Mouse (Mus musculus) mouse trophoblast stem cell (cell line): Measurements from ENCODE around the gene Adk.
"Not testable (repeated sequence)": the region's sequence is repeated elsewhere in the genome, so short reads cannot be mapped to it uniquely, and the experiment has no call there.

Source experiments
- in situ Hi-C, 2 experiments: fragments of 300-500 bp; cut with MseI, MboI; formaldehyde crosslinking; loops; 2 replicates in 1 of 2; 3 replicates in 1 of 2; pipeline ENCODE4 v1.15.1; 2025

Gene Adk

DNA sequence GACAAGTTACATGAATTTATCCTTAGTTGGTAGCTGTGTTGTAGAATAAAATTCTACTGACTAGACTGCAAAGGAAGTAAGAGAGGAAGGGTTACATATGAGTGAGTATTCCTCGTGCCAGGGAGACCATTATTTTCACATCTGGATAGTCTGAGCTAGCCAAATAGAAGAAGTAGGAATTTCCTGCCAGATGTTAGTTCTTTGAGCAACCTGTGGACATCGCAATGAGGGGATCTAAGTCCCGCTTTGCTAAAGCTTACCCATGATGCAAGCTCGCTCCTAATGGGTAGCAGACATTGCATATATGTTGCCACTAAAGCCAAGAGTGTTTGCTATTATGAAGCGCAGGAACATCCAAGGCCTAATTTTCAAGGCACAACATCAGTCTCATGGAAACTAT lies 381.6 kb downstream of the Adk start:
- in situ Hi-C loops, result no loop called here

GRCm38 (mm10) chr14:21434686-21435085 lies 382.3 kb downstream of the Adk start:
- in situ Hi-C loops, result no loop called here

DNA sequence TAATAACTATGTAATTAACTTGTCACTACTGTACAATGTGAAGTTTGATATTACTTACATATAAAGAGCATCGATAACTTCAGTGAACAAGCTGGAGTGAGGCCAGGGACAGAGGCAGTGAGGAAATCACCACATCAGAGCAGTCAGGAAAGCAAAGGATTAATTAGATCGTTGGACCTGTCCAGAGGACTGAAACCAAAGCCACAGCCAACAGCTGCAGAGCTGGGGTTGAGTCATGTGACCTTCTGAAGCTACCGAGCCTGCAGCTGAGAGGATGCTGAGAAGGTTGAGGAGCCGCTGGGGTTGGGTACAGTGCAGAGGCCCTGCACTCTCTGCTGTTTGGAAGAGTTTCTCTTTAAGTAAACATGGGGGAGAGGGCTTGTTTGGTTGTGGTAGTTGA lies 387.4 kb downstream of the Adk start:
- in situ Hi-C loops, result no loop called here

- in situ Hi-C loops, result no loop called here
Observed at GRCm38 (mm10) chr14:21440526-21440925, 388.2 kb downstream of the Adk start.

DNA sequence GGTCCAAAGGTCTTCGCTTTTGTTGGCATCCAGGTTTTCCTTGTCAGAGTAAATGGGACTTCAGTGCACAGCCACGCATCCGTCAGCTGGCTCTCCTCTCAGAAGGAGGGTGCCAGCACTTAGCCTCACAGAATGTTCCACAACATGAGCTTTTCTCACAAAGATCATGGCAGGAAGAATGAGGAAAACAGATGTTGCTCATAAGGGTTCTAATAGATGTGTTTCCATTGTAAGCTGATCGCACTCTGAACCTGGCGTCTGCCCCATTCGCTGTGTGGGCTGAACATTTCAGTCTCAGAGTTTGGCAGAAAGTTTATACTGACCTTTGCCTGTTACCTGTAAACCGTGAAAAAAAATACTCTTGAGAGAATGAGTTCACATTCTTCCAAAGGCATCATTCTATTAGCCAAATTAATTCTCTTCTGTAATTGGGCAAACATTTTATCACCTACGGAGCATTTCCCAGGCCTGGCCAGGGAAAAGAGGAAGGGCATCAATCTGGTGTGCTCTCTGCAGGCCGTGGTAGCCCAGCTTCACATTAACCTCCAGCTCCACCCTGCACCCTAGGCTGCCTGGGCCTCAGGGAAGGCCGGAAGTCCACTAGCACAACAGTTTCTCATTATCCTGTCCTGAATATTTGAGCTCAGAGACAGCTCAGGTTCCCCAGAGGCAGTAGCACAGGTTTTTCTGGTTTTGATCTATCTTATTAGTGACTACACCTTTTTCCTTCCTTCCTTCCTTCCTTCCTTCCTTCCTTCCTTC lies 389.6 kb downstream of the Adk start:
- in situ Hi-C loops, result no loop called here

- in situ Hi-C loops, result no loop called here
Observed at GRCm38 (mm10) chr14:21452581-21452980, 400.2 kb downstream of the Adk start.

DNA sequence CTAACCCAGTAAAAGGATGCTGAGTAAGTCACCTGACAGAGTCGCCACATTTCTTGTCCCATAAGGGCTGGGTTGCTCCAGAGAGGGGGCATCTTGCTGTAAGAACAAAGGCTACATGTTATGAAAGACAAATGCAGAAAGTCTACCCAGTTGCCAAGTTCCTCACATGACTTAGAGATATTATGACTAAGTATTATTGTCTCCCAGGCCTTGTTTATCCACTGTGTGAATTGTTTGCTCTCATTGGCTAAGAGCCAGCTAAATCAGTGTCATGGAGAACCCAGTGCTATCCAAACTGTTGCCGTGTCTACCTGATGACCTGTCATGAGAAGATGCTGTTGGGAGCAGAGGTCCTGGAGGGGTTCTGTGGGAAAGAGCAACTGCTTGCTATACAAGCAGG lies 401.5 kb downstream of the Adk start:
- in situ Hi-C loops, result no loop called here

- in situ Hi-C loops, result no loop called here
Observed at GRCm38 (mm10) chr14:21455654-21456350, 403.4 kb downstream of the Adk start.

GRCm38 (mm10) chr14:21456526-21456925 lies 404.2 kb downstream of the Adk start:
- in situ Hi-C loops, result no loop called here

DNA sequence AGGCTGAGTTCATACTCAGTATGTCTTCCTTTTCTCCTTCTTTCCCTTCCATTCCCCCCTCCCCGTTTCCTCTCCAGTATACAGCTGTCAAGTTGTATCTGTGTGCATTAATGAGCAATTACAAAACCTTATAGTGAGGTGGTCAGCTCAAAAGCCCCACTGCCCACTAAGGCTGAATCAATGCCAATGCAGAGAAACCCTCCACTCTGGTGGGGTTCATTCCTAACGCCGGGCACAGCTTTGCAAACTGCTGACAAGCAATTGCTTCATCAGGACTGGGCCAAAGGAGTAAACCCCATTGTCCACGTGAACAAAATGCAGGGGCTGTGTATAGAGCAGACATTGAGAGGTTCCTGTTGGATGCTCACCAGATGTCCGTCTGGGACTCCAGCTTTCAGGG lies 405.5 kb downstream of the Adk start:
- in situ Hi-C loops, result no loop called here

DNA sequence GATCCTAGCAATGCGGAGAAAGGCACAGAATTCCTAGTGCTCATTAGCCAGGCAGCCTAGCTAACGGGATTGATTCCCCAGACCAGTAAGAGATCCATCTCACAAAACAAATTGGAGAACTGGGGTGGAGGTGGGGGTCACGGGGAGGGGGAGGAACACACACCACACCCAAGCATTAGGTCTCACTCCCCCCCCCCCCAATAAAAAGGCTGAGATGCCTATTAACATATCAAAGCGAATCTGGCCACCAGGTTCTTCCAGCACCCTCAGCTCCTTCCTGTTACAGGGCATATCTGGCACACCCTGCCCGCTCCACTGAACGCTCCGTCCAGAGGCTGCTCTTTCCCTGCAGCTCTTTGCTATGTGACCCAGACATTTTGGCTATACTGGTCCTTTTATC lies 406.3 kb downstream of the Adk start:
- in situ Hi-C loops, result no loop called here

DNA sequence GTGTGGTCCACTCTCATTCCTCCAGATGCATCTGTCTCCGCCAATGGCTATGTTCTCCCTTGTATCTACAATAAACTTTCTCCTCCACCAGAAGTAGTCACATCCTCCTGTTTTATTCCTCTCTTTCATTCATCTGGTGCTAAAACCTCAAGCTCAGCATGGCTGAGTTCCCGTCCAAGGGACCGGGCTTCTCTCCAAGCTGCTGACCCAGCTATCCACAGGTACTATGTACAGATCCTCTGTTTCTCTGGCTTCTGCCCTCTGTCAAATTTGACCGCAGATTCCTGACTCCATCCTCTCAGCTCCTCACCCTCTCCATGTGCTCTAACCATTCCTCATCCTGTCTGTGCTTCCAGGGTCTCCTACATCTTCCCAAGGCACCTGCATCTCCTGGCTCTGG lies 406.8 kb downstream of the Adk start:
- in situ Hi-C loops, result no loop called here

DNA sequence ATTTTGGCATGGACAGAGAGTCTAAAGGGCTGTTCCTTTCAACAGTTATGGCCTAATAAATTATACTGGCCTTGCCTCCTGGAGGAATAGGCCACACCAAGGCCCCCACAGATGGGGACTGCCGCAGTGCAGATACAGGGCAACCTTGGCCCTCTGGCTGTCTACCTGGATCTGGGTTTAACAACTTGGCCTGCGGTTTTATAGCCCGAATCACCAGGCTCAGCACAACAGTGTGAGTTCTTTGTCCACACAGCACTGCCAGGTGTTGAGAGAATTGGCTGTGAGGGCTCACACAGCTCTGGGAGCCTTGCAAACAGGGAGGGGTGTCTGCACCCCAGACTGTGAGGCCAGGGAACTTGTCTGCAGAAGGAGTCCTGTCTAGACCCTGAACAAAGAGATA lies 410.0 kb downstream of the Adk start:
- in situ Hi-C loops, result no loop called here

GRCm38 (mm10) chr14:21463117-21463712 lies 410.8 kb downstream of the Adk start:
- in situ Hi-C loops, result no loop called here

DNA sequence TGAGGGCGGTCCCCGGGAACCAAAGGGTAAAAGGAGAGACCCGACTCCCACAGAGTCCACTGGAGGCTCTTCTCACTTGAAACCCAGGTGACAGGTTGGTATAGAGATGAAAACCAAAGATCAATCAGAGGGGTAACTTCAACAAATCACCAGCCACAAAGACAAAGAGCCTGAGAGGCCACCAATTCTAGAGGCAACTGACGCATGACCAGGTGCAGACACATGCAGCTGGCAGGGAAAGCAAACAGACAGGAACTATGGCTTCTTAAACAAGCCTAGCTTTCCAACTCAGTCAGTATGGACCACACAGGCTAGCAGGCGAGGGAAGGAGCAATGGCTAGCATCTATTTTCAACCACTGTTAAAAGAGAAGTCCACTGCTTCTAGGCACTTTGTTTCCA lies 418.0 kb downstream of the Adk start:
- in situ Hi-C loops, result no loop called here

- in situ Hi-C loops, result no loop called here
Observed at GRCm38 (mm10) chr14:21471975-21472374, 419.6 kb downstream of the Adk start.

DNA sequence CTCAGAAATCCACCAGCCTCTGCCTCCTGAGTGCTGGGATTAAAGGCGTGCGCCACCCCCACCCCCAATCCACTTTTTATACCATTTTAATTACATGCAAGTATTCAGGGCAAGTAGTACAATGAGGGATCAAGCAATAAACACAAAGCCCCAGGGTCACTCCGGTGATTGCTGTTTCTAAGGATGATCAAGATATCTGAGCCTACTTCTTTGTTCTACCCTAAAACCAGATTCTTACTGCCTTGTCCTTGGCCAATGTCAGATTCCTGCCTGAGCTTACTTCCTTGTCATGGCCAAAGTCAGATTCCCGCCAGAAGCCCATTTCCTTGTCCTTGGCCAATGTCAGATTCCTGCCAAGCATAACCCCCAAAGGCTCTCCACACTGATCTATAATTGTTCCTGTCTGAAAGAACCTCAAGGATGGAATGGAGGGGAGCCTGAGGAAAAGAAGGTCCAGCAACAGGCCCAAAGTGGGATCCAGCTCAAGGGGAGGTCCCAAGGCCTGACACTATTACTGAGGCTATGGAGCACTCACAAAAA lies 422.3 kb downstream of the Adk start:
- in situ Hi-C loops, result not testable (repeated sequence)

DNA sequence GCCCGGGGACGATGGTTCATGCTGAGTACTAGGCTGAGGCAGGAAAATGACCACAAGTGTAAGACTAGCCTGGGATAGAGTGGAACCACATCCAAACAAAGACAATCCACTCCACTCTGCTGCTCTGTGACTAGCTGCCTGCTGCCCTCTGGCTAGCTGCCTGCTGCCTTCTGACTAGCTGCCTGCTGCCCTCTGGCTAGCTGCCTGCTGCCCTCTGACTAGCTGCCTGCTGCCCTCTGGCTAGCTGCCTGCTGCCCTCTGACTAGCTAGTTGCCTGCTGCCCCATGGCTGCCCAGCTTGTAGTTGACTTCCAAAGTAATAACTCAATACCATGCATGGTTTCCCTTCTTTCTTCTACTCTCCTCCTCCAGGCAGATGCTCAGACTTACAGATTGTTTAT lies 424.8 kb downstream of the Adk start:
- in situ Hi-C loops, result no loop called here

- in situ Hi-C loops, result no loop called here
Observed at GRCm38 (mm10) chr14:21479566-21479965, 427.2 kb downstream of the Adk start.

GRCm38 (mm10) chr14:21480191-21480590 lies 427.8 kb downstream of the Adk start:
- in situ Hi-C loops, result no loop called here

GRCm38 (mm10) chr14:21481231-21481630 lies 428.9 kb downstream of the Adk start, which contains the start of gene Kat6b:
TSS of gene Kat6b (plus strand) at chr14:21481434.
- in situ Hi-C loops, result no loop called here

- in situ Hi-C loops, result no loop called here
Observed at GRCm38 (mm10) chr14:21484199-21484598, 431.8 kb downstream of the Adk start.

- in situ Hi-C loops, result no loop called here
Observed at GRCm38 (mm10) chr14:21484693-21485092, 432.3 kb downstream of the Adk start.
